ENCODE assay signal across 46 mouse cellular contexts in the genomic region with DNA sequence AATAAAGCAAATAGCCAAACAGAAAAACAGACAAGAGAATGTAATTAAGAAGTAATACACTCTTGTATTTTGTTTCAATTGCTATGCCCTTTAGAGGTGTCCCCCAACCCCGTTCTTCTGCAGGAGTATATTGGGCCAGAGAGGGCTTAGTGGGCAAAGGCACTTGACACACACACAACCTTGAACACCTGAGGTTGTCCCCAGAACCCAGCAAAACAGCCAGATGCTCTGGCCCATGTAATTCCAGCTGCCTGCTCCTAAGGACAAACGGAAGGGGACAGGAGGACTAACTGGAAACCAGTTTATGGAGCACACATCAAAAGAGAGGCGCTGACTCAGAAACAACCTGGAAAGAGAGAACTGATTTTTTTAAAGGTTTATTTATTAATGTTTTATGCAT. TPM values are rescaled to one million over a fixed set of nuclear protein-coding genes. Genes with fewer than 3 reads are reported as not detected.
"Had no signal": no experiment of that assay in that cellular context is flagged by ENCODE, and none has a peak within 500 bp of the region (broad histone marks: within the 10 kb centered on the region; RNA-seq: fewer than 3 reads in every experiment).

No protein-coding gene starts in this region.

- H3K27me3 ChIP-seq: liver, embryonic 13.5 days; liver, embryonic 15.5 days; midbrain, embryonic 15.5 days had no signal

- ATAC-seq: liver, embryonic 12.5 days; liver, postnatal 0 days; lung, postnatal 0 days; midbrain, embryonic 13.5 days; midbrain, embryonic 15.5 days; midbrain, embryonic 16.5 days had no signal

- H3K4me1 ChIP-seq: limb, embryonic 10.5 days; limb, embryonic 12.5 days; limb, embryonic 13.5 days; liver, embryonic 12.5 days; liver, embryonic 13.5 days; liver, embryonic 15.5 days; lung, embryonic 15.5 days; megakaryocyte, embryonic 14.5 days; midbrain, embryonic 10.5 days; midbrain, embryonic 13.5 days; midbrain, embryonic 15.5 days; neural tube, embryonic 12.5 days had no signal

- H3K36me3 ChIP-seq: limb, embryonic 10.5 days; limb, embryonic 12.5 days; limb, embryonic 13.5 days; limb, embryonic 15.5 days; liver, embryonic 12.5 days; liver, embryonic 13.5 days; liver, embryonic 15.5 days; lung, embryonic 15.5 days; midbrain, embryonic 10.5 days; midbrain, embryonic 12.5 days; midbrain, embryonic 13.5 days; midbrain, embryonic 15.5 days; neural tube, embryonic 12.5 days had no signal

- DNase-seq: left cerebral cortex, postnatal 4 days; liver; liver, embryonic 13.5 days; liver, postnatal 0 days; lung, adult 18-20 months; lung, adult 2 months; lung, embryonic 14.5 days; lung, postnatal 10 days; lung, postnatal 14 days; lung, postnatal 36 days; lung, postnatal 4 days; midbrain, embryonic 14.5 days had no signal

- H3K4me2 ChIP-seq: limb, embryonic 12.5 days; limb, embryonic 13.5 days; limb, embryonic 15.5 days; liver, embryonic 11.5 days; liver, embryonic 12.5 days; liver, embryonic 13.5 days; liver, embryonic 15.5 days; lung, embryonic 14.5 days; lung, embryonic 15.5 days; midbrain, embryonic 12.5 days; midbrain, embryonic 13.5 days; midbrain, embryonic 15.5 days; neural tube, embryonic 12.5 days had no signal

- H3K4me3 ChIP-seq: limb, embryonic 10.5 days; limb, embryonic 12.5 days; limb, embryonic 13.5 days; limb, embryonic 15.5 days; liver, embryonic 12.5 days; liver, embryonic 13.5 days; liver, embryonic 15.5 days; lung, embryonic 15.5 days; megakaryocyte, embryonic 14.5 days; midbrain, embryonic 10.5 days; midbrain, embryonic 12.5 days; midbrain, embryonic 13.5 days; midbrain, embryonic 15.5 days; myocyte; neural tube, embryonic 12.5 days had no signal

- H3K9ac ChIP-seq: limb, embryonic 12.5 days; limb, embryonic 13.5 days; limb, embryonic 15.5 days; liver, embryonic 12.5 days; liver, embryonic 13.5 days; liver, embryonic 14.5 days; liver, embryonic 15.5 days; liver, postnatal 0 days; lung, embryonic 14.5 days; lung, embryonic 15.5 days; midbrain, embryonic 12.5 days; midbrain, embryonic 13.5 days; midbrain, embryonic 15.5 days; neural tube, embryonic 12.5 days had no signal

- H3K9me3 ChIP-seq: limb, embryonic 10.5 days; limb, embryonic 12.5 days; limb, embryonic 13.5 days; limb, embryonic 15.5 days; liver, embryonic 12.5 days; liver, embryonic 13.5 days; liver, embryonic 15.5 days; lung, embryonic 15.5 days; midbrain, embryonic 10.5 days; midbrain, embryonic 12.5 days; midbrain, embryonic 13.5 days; midbrain, embryonic 15.5 days; neural tube, embryonic 12.5 days had no signal

- H3K27ac ChIP-seq: limb, embryonic 10.5 days; limb, embryonic 12.5 days; limb, embryonic 13.5 days; limb, embryonic 15.5 days; liver, embryonic 12.5 days; liver, embryonic 13.5 days; liver, embryonic 14.5 days; liver, embryonic 15.5 days; lung, embryonic 15.5 days; macrophage; midbrain, embryonic 10.5 days; midbrain, embryonic 12.5 days; midbrain, embryonic 13.5 days; midbrain, embryonic 15.5 days; neural tube, embryonic 12.5 days had no signal

RNA-seq across cellular contexts. Expression of a gene that starts 47.2 kb away (rescaled TPM):
- total RNA-seq: left cerebral cortex, adult 8-10 months; left cerebral cortex, postnatal 10 days; left cerebral cortex, postnatal 14 days; left cerebral cortex, postnatal 25 days; left cerebral cortex, postnatal 36 days; left cerebral cortex, postnatal 4 days; liver, adult 2 months; megakaryocyte progenitor cell, adult 5-6 weeks; megakaryocyte, adult 5-6 weeks; megakaryocyte-erythroid progenitor cell, adult 5-6 weeks; monocyte, adult 5-6 weeks had no signal
- polyA plus RNA-seq: limb, embryonic 10.5 days; limb, embryonic 11.5 days; limb, embryonic 12.5 days; limb, embryonic 13.5 days; limb, embryonic 14.5 days; limb, embryonic 15.5 days; liver, adult 2 months; liver, embryonic 11.5 days; liver, embryonic 12.5 days; liver, embryonic 13.5 days; liver, embryonic 14.5 days; liver, embryonic 15.5 days; liver, embryonic 16.5 days; liver, postnatal 0 days; lung, adult 2 months; lung, embryonic 14.5 days; lung, embryonic 15.5 days; lung, embryonic 16.5 days; lung, postnatal 0 days; macrophage; midbrain, embryonic 10.5 days; midbrain, embryonic 12.5 days; midbrain, embryonic 13.5 days; midbrain, embryonic 14.5 days; midbrain, embryonic 15.5 days; midbrain, embryonic 16.5 days; myocyte; neural tube, embryonic 11.5 days; neural tube, embryonic 12.5 days had no signal
